Mouse (Mus musculus): ENCODE measurements at regions not wholly inside any gene's neighbourhood (a gene's known extent, or its start where the extent isn't known, plus 50 kb on each side); places are given as distances from the start of the nearest gene placed in this dataset.

DNA sequence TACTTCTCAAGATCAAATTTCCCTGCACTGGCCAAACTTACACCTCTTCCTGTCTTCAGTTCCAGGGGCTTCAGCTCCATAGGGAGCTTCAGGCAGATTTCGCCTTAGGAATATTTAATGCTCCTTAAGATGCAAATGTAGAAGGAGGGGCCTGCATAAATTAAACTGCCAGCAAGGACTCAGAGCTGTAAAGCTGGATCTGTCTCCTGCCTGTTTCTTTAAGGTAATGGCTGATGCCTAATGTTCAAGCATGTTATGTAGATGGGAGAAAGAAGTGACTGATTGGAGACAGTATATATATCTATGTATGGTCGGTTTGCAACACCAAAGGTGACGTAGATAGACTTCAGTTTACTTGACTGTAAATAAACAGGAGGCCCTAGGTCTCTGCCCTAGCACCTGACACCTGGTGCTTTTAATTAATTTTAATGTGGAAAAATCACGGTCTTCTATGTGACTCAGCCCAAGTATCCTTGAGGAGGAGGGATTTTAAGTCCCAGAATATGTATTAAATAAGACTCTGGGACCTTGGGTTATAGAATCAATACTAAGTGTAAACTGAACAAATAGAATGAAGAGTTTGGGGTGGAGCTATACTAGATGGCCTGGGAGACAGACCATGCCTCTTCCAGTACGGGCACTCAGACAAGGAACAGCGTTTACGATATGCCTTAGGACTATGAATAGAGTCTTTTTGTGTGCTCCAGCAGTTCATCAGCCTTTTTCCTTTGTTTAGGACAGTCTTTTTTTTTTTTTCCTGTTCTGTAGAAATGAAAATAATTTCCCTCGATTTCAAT is 651.7 kb upstream of the Lmcd1 start:
- DNase-seq (ENCODE audit: low spot score), result no peak

GRCm38 (mm10) chr6:111622481-111623139 is 650.9 kb upstream of the Lmcd1 start:
- no peak for DNase-seq (ENCODE audit: low spot score)

- no peak for DNase-seq (ENCODE audit: low spot score)
Observed at GRCm38 (mm10) chr6:111623140-111623497, 650.4 kb upstream of the Lmcd1 start.

- DNase-seq (ENCODE audit: low spot score), result no peak
Observed at GRCm38 (mm10) chr6:111625501-111625900, 648.1 kb upstream of the Lmcd1 start.

DNA sequence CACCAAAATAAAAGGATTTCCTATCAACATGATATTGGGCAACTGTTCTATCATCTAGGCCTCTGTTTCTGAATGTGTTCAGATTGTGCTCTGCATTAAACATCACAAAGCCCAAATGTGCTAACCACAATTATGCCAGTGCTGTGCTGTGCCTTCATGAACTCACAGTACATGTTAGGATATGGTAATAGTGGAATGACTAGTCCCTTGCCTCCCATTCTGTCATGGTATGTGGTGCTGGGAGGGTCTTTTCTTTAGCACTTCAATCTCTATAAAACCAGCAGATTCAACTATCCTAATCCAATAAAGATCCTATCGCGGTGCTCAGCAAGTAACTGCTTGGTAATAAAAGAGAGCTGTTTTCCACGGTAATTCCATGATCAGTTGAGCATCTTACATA is 620.8 kb upstream of the Lmcd1 start:
- no peak for DNase-seq (ENCODE audit: low spot score)

- no peak for DNase-seq (ENCODE audit: low spot score)
Observed at GRCm38 (mm10) chr6:111659957-111660356, 613.6 kb upstream of the Lmcd1 start.

DNA sequence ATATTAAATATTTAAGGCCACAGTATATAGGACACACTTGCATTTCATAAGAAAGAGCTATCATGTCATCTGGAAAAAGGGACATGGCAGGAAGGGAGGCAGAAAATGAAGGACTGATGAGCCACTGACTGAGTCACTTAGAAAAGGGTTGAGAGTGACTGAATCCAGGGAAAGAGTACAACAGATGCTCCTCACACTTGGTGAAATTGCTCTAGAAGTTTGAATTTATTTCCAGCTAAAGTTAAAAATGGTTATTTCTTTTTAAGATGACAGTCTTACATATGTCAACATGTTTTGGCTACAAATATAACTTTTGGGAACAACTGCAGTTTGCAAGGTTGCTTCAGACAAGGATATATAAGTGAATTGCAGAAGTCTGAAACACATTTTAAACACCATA is 609.0 kb upstream of the Lmcd1 start:
- no peak for DNase-seq (ENCODE audit: low spot score)

DNA sequence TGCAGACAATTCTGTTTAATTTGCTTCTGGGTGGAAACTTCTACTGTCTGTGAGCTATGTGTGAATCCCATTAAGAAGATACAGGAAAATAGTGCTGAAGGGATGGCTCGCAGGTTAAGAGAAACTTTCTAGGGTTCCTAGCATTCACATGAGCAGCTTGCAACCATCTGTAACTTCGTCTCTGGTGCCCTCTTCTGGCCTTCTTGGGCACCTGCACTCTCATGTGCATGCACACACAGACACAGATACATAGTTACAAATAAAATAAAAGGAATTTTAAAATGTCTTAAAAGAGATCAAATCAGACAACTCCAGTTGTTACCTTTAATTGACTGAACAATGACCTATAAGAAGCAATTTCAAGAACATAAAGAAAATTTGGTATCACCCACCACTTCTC is 588.6 kb upstream of the Lmcd1 start:
- DNase-seq (ENCODE audit: low spot score), result no peak

DNA sequence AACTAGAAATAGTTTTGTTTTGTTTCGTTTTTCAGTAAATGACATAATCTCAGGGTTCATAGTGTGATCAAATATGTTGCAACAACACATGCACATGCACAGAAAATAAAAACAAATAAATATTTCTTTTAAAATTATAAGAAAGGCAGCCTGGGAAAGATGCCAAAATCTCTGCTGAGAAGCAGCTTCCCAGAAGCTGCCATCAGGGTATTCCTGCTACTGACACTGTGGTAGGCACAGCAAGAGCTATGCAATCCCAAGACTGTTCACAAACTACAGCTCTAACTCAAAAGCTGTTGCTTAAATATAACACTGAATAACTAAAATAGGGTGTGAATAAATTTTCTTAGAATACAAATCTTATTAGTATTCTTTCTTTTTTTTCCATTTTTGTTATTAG is 570.7 kb upstream of the Lmcd1 start:
- DNase-seq (ENCODE audit: low spot score), result no peak

DNA sequence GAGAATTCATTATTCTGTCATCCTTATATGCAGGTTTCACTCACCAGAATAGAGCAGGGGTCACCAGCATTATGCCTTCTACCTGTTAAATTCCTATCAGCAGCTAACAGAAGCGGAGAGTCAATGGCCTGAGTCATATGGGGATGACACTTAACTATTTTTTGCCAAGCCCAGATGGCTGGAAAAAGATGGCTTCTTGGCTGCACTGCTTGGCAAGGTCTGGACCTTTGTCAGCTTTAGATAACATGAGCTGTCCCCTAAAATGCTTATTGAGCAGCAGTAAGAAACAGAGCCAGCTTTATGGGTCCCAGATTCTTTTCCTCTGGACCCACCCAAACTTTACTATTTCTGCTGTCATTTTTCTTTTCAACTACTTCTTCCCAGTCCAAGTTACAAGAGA is 565.3 kb upstream of the Lmcd1 start:
- DNase-seq (ENCODE audit: low spot score), result no peak

- DNase-seq (ENCODE audit: low spot score), result no peak
Observed at GRCm38 (mm10) chr6:111725969-111726368, 547.6 kb upstream of the Lmcd1 start.

DNA sequence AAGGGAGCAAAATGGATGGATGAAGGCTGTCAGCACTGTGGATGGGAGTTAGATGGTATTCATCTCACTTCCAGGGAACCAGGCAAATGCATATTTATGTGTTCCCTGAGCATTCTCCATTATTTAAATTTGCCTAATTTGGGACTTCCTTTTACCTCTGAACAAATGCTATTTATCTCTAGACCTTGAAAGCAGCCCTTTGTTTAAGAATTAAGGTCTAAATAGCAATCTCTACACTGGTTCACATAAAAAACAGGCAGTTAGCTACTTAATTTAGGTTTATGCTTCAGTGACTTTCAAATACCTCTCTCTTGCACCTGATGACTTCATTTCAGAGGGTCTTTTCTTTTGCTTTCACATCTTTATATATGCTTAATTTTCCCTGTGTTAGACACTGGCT is 543.2 kb upstream of the Lmcd1 start:
- DNase-seq (ENCODE audit: low spot score), result no peak

- no peak for DNase-seq (ENCODE audit: low spot score)
Observed at GRCm38 (mm10) chr6:111733926-111734325, 539.6 kb upstream of the Lmcd1 start.

GRCm38 (mm10) chr6:111738983-111739382 is 534.6 kb upstream of the Lmcd1 start:
- no peak for DNase-seq (ENCODE audit: low spot score)

DNA sequence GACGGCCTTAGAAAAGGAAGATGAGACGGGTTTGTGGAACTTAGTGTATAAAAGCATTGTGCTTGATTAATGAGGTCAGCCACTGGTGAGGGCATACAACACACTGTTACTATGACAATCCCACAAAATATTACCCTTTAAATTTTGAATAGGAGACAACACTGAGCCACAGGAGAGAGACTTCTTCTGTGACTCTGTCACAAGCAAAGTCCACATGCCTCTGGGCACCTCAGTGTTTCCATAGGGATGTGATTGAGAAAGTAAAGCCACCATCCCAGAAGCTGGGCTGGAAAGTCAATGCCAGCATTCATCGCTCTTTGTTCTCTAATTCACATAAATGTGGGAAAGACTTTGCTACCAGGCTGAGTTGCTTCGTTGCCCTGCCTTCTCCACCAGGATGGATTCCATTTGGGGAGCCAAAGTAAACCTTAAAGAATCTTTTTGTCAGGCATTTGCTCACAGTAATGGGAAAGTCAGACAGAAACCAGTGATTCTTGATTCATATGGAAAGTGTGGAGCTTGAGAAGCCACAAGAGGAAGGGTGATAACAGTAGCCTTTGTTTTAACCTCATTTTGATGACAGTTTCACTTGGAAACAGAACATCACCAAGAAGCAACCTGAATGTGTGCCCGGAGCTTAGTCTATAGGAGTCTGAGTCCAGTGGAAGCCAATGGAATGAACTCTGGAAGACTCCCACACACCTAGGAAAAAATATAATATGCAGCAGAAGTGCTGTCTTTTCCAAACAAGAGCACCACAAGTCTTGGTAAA is 491.7 kb upstream of the Lmcd1 start:
- no peak for DNase-seq (ENCODE audit: low spot score)

GRCm38 (mm10) chr6:111808611-111809010 is 464.9 kb upstream of the Lmcd1 start:
- no peak for DNase-seq (ENCODE audit: low spot score)

DNA sequence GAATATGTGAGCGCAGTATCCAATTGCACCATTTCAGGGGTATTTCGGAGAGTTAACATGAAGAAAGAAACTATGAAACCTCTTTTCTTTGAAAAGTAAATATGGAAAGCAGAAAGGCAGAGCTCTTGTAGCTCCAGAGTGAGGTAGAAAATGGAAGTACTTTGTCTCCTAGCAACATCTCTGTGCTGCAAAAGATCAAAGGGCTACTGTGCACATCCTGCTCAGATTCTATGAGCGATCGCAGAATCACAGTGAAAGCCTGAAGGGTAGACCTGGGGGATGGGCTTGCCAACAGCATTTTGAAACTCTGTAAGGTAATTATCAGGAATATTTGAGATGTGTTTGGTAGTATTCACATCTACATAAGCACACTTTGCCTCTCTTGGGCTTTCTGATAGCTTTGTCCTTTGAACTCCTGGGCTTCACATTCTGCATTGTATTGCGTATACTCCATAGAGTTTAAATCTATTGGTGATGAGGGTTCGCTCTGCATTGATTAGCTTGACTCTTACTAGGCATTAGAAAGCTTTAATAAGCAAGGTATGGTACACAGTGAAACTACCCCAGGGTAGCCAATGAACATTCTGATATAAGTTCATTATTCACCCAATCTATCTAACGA is 459.5 kb upstream of the Lmcd1 start:
- DNase-seq (ENCODE audit: low spot score), result no peak

DNA sequence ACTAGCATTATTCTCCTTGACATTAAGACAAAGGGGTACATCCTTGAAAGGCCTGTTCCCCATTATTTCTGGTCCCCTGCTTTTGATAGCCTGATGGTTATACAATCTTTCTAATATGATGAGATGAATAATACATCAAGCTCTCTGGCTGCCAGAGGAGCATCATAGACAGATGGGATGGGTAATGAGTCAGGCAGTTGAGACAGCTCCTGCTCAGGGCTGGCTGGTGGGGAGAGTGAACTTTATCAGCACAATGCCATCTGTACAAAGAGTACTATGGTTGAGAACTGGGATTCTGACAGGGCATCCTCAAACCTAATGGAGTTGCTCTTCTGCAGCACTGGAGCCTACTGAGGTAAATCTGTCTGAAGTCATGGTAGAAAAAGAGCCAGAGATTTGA is 458.4 kb upstream of the Lmcd1 start:
- DNase-seq (ENCODE audit: low spot score), result no peak

DNA sequence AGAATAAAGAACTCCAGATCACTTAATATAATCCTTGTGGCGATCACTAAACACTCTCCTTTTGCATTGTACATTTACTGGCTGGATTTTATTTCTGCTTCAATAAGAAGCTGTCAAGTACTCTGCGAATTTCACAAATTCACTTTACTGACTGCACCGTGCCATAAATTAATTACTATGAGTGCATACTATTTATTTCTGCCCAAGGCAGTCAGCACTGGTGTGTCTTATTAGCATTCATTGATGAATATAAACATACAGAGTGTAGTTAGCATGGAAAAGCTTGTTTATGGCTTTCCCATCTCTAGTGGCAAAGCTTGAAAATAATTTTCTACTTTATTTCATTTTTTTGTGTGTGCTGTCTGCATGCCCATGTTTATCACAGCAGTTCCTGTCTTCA is 453.3 kb upstream of the Lmcd1 start:
- DNase-seq (ENCODE audit: low spot score), result no peak

DNA sequence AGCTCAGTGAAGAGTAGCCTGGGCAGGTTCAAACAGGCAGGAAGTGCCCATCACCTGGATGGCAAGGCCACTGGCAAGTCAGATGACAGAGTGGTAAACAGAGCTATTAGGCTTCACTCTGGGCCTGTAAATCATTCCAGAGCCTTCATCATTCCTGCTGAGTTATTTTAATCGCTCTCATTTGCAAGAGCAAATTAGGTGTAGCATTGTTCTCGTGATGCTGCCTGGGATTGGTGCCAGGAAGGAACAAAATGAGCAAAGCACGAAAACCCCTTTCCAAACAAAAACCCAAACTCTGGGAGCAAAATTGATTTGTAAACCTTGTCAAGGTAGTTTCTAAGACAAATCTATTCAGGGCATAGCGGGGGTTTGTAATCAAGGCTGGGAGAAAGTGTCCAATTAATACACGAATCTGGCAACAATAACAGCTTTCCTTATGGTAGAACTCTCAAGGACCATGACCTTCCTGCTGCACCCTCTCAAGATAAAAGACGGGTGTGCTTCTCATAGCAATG is 429.2 kb upstream of the Lmcd1 start:
- DNase-seq (ENCODE audit: low spot score), result no peak

DNA sequence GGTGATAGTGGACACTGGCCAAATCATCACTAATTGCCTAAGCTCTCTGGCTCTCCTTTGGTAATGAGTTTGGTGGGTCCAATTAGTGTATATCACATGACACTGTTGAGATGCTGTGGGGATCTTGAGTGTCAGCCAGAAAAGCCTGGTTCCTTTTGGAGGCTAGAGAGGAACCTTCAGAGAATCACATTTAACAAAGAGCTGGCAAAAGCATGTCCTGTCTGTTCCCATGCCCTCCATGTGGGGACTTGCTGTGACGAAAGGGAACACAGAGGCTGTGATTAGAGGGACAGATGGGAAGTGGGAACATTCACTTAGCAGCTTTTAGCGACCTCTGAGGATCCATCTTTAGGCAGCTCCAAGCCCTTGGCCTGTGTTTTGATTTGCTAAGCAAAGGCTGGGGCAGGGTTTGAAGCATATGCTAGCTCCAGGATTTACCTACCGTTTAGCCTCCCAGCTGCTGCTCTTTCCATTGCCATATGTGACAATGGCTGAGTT is 407.4 kb upstream of the Lmcd1 start:
- DNase-seq (ENCODE audit: low spot score), result no peak

- DNase-seq (ENCODE audit: low spot score), result no peak
Observed at GRCm38 (mm10) chr6:111882557-111882956, 391.0 kb upstream of the Lmcd1 start.
